Comparison of ENCODE assay signal across 18 mouse cellular contexts in genomic region chr3:68719229-68719819, GRCm38 (mm10). TPM values are rescaled to one million over a fixed set of nuclear protein-coding genes. Genes with fewer than 3 reads are reported as not detected.
"Had no signal": no experiment of that assay in that cellular context is flagged by ENCODE, and none has a peak within 500 bp of the region (broad histone marks: within the 10 kb centered on the region; RNA-seq: fewer than 3 reads in every experiment).

No protein-coding gene starts in this region.

- H3K4me2 ChIP-seq: liver, embryonic 13.5 days; midbrain, embryonic 13.5 days had no signal

- H3K36me3 ChIP-seq: liver, embryonic 13.5 days; midbrain, embryonic 10.5 days; midbrain, embryonic 13.5 days had no signal

- ATAC-seq: intestine, embryonic 16.5 days; lung, postnatal 0 days; midbrain, embryonic 13.5 days had no signal

- H3K27me3 ChIP-seq: liver, embryonic 13.5 days; midbrain, embryonic 13.5 days had no signal

- H3K9me3 ChIP-seq: liver, embryonic 13.5 days; midbrain, embryonic 10.5 days; midbrain, embryonic 13.5 days had no signal

- DNase-seq: kidney, adult 2 months; kidney, postnatal 36 days; layer of hippocampus, postnatal 36 days; liver, embryonic 13.5 days; lung, adult 2 months; thymus, adult 2 months; thymus, postnatal 14 days; thymus, postnatal 4 days had no signal

- H3K9ac ChIP-seq: liver, embryonic 13.5 days; midbrain, embryonic 13.5 days had no signal

- H3K4me3 ChIP-seq: left cerebral cortex, adult 2 months; liver, embryonic 13.5 days; megakaryocyte, embryonic 14.5 days; midbrain, embryonic 10.5 days; midbrain, embryonic 13.5 days had no signal

- H3K27ac ChIP-seq: left cerebral cortex, adult 2 months; liver, embryonic 13.5 days; midbrain, embryonic 10.5 days; midbrain, embryonic 13.5 days; stomach, postnatal 0 days had no signal

- H3K4me1 ChIP-seq: liver, embryonic 13.5 days; midbrain, embryonic 10.5 days; midbrain, embryonic 13.5 days had no signal

RNA-seq across cellular contexts. Expression of gene Il12a, which starts 28.9 kb away (rescaled TPM):
- total RNA-seq: liver, adult 2 months had no signal
- polyA plus RNA-seq: intestine, embryonic 16.5 days; liver, adult 2 months; midbrain, embryonic 10.5 days; midbrain, embryonic 13.5 days; neural tube, embryonic 14.5 days; stomach, embryonic 14.5 days had no signal
